Mouse (Mus musculus) layer of hippocampus, adult 9-10 months (tissue): Measurements from ENCODE around the gene Cinp.

ENCODE experiments used
- DNase-seq: peaks from one replicate; pipeline ENCODE4 v3.0.0; 2022; ENCODE audit warnings: low spot score

The Cinp gene

DNA sequence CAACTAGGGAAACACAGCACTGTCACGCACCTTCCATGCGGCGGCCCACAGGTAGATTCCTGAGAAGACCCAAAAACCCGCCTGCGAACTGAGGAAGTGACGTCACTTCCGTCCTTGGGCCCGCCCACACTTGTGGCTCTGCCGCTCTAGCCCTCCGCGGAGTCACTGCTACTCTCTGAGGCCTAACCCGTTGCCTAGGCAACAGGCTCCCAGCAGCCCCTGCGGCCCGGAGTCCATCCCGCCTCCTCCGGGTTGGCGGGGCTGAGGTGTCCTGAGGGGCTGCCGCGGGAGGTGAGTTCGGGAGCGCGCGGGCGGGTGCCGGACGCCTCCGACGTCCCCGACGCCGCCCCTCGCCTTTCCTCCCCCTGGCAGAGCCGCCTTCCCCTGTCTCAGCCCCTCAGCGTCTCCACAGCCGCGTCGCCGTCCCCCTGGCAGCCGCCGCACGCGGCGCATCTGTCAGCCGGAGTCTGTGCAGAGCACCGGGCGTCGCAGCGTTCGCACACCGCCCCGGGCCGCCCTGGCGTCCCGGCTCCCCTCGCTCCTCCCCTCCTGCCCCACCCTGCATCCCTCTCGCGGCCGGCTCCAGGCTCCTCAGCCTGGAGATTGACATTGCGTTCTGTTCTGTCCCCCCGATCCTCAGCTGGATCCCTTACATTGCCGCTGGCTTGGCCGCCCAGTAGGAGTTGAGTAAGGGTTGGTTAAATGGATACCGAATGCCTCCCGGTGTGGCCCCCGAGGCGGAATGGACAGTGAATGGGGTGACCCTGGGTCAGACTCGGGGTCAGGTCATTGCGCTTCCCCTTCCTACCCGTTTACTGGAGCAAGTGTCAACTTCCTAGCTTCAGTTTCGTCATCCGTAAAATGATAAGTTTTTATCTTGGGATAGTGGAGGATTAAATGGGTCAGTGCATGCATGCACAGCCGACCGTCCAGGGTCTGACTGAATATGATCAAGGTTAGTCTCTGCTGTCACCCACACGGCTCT, at the start of gene Cinp, which contains the start of gene Tecpr2:
Gene Cinp (minus strand): TSS at position 110 of the 985 bp plus-strand sequence.
Gene Tecpr2 (plus strand): TSS at position 229 of the 985 bp plus-strand sequence.
- peak; percentile 87 for DNase-seq

DNA sequence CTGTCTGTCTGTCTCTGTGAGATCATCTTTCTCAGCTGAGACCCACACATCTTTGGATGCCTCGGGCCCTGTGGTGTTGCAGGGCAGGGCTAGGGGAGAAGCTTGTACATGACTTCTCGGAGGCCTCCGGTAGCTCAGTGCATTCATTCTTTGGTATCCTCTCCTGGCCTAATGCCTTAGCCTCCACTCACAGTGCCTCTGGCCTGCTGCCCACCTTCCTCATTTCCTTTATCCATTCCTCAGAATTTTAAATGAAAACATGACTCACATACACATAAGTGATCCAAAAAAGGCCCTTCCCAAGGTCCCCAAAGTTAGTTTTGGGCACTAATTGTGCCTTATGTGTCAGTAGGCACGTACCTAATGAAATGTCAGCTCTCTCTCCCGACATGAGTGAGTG, 48.6 kb upstream of the Cinp start:
- DNase-seq = no peak

DNA sequence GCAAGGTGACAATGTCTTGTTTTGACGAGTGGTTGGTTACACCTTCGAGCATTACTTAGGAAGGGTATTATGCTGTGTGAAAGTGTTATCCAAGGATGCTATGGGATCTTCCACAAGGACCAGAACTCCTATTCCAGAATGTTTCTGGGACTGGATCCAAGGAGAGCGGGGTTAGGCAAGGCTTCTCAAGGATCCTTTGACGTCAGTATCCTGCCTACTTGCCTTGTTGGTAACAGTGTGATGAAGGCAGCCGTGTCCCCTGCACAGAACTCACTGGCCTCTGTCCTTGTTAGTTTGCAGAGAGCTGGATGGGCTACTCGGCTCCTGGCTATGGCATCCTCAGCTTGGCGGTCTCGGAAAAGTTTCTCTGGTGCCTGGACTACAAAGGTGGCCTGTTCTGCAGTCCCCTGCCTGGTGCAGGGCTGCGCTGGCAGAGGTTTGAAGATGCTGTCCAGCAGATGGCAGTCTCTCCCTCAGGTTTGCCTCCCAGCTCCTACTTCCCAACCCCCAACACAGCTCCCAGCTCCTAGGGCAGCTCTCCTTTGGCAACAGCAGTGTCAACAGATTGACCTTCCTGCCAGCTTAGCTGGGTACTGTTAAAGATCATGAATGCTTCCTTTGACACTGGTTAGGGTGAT, 47.2 kb upstream of the Cinp start:
- peak; percentile 84 for DNase-seq

DNA sequence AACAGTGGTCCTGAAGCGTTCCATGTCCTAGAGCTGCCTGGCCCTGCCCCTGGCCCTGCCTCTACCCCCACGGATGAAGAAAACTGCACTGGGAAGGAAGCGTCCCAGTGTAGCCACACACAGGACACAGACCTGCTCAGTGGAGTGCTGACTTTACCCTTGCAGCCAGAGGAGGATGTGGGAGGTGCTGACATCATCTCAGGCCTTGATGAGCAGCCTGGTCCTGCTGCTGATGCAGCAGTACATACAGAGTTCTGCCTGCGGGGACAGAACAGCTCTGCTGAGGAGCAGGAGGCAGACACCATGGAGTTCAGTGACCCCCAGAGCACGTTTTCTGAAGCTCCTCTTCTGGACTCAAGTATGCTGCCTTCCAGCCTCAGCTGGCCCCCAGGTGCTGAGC, 43.9 kb upstream of the Cinp start:
- DNase-seq = no peak

DNA sequence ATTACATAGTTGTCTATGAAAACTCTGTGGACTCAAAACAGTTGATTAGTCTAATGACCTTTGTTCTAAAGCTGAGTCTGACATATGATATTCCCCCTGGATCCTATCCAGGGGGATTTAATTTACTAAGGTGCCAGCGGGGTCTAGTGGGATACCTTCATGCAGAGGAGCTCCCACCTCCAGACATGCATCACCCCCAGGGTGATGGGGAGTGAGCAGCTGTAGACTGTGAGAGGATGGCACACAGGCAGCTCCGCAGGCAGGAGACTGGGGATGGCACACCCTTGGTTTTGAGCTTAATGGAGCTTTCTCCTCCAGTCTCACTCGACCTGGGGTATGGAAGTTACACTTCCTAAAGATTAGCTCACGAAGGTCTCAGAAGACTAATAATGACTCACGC, 32.6 kb upstream of the Cinp start:
- DNase-seq = no peak

DNA sequence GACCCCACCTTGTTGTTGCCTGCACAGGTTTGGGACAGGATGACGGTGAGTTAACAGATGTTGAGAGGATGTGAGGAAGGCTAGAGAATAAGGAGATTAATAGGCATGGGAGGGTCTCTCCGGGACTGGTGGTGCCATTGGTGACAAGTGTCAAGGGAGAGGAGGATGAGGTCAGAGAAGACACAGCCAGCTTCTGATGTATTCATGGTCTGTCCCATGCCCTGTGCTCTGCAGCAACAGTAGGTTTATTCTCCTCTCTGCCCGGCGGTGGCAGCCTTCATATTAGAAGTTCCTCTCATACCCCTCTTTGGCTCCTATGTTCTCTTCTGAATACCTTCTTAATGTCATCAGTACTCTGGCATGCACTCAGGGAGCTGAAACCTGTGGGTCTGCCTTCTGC, 31.3 kb upstream of the Cinp start:
- no peak for DNase-seq

DNA sequence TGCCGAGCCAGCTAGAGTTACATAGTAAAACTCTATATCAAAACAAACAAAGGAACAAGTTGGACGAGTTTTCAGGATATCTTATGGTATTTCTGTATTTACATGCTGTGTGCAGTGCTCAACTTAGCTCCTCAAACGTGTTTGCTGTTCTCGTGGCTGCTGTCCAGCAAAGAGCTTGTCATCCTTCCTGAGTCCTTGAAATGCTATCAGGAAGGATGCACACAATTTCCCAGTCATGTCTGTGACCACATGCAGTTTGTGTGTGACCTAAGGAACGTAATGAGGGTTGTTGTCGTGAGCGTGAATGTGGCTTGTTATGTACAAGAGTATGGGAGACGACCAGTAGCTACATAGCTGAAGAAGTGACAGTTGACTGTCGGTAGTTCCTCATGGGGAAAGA, 26.8 kb upstream of the Cinp start:
- no peak for DNase-seq

DNA sequence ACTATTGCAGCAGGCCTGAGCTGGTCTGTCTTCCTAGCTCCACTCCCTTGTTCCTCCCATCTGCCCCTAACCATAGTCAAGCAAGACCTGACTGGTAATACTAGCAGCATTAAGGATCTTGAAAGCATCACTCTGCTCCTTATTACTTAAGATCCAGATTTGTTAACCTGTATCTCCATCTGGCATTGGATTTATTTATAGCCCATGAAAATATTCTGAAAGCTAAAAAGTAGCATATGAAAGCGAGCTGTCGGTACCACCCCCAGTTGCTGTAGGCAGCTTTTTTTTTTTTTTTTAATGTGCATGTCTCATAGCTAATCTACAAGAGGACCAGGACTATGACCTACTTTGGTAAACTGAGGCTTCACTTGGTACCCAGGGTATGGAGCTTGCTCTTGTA, 21.0 kb upstream of the Cinp start:
- no peak for DNase-seq

DNA sequence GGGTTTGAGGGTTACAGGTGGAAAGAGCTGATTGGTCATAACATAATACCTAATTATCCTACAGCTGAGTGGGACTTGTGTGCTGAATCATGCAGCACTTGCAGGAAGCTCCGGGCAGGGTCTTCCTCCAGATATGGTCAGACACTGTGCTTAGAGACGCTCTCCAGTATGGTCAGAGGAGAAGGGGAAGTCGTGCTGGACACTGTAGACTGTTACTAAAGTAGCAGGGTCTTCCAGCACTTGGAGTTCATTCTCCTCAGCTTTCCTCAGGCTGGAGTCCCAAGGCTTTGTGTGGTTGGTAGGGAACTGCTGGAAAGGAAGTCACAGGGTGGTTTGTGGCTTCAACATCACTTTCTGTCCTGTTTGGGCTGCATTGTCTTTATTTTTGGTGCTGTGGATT, 18.9 kb upstream of the Cinp start:
- DNase-seq = no peak

DNA sequence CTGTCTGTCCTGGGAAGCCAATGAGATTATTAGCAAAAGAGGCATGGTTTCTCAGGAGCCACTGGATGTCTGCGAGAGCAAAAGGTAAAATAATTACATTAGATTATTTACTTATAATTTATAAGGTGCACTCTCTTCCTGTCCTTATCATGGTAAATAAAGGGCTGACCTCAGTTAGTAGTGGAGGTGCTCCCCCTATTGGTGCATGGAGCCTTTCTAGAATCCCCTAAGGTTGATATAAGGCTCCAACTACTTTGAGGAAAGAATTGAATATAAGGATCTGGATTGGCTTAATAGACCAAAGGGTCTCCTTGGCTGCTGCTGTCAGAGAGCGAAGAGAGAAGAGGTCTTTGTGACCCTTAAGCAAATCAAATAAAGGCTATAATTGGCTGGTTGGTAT, 14.6 kb upstream of the Cinp start:
- DNase-seq = no peak

DNA sequence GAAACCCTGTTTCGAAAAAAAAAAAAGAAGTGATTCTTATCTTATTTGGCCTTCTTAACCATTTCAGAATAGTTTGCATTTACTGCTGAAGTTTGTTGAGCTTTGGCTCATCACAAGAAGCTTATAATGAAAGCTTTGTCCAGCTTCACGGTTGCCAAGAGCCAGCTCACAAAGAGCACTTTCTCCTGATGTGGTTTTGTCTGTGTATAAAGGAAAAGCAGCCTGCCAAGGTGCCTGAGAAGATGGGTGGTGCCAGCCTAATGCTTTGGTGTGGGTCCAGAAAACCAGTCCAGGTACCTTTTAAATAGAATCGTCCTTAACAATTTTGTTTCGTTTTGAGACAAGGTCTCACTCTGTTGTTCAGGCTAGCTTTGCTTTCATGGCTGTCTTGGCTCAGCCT, 13.2 kb upstream of the Cinp start:
- DNase-seq = no peak

DNA sequence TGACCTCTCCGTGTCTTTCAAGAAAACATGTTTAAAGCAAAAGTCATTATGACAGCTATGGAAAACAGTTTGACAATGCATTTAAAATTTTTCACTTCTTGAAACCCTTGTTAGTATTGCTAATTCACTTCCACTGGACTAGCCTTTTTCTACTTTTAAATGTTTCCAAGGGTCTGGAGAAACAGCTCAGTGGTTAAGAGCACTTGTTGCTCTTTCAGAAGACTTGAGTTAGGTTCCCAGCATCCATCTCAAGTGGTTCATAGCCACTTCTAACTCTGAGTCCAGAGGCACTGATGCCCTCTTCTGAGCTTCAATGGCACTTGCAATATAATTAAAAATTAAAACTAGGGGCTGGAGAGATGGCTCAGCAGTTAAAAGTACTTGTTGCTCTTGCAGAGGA, 2.9 kb upstream of the Cinp start:
- no peak for DNase-seq

DNA sequence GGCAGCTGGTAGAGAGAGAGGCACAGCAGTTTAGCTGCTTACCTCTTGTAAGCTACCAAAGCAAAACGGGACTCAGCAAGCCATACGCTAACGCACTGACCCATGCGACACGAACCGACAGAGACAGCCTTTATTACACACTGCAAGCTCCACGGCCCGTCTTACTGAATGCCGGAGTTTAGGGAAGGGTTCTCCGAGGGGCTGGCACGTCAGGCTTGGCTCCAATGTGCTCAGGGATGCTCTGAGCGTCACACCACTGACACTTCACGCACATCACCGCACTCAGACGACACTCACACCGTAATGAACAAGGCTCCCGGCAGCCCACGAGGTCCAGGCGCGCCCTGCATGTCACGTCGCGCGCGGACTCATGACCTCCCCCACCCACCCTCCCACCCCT, 339 bp downstream of the Cinp start:
- no peak for DNase-seq

DNA sequence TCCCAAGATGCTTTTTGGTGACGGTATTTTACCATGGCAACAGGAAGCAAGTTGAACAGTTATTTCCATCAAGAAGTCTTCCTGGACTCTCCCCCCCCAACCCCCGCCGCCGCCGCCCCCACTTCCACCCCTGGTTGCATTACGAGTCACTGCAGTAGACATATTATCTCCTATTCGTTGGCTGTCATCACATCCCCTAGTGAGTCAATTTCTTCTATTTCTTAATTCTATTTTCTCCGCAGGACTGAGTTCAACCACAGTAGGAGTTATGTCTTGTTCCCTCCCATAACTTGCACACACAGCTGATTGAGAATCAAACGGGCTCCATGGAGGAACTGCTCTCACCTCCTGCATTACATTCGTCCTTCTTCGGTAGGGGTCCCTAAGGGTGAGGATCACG, 839 bp downstream of the Cinp start:
- DNase-seq = no peak

DNA sequence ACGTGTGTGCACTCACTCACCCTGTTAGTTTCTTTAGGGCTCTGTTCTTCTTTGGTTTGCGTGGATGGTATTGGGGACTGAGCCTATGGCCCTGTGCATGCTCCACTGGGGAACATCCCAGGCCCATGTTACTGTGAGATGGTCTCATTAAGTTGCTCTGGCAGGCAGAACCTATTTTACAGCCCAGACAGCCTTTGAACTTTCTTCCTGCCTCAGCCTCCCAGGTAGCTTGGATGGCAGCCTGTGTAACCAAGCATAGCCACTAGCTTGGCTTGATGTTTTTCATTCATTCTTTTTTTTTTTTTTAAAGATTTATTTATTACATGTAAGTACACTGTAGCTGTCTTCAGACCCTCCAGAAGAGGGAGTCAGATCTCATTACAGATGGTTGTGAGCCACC, 3.7 kb downstream of the Cinp start:
- DNase-seq = no peak

DNA sequence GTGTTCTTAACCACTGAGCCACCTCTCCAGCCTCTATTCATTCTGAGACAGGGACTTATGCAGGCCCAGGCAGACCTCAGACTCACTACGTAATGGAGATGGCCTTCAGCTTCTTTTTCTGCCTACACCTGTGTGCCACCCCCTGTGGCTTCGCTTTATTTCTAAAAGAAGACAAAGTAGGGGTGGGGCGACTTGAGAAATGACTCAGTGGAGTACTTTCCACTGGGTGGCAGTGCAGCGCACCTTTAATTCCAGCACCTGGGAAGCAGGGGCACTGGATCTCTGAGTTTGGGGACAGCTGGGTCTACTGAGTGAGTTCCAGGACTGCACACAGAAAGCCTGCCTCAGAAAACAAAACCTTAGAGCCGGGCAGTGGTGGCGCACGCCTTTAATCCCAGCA, 6.7 kb downstream of the Cinp start:
- no peak for DNase-seq

DNA sequence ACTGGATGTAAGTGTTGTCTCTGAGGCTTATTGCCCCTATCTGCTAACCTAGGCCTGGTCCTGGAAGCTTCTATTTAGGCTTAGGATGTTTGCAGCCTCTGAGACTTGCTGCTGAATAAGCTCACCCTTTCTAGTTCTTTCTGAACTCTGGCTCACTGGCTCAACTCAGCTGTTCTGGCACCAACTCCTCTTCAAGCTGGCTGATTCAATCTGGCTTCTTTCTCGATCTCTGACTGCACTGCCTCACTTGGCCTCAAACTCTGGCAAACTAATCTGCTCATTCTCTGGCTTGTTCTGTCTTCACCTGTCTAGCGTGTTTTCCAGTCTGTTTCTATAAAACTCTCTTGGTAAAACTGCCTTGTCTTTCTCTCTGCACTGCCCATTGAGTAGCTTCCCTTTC, 13.6 kb downstream of the Cinp start:
- DNase-seq = no peak

DNA sequence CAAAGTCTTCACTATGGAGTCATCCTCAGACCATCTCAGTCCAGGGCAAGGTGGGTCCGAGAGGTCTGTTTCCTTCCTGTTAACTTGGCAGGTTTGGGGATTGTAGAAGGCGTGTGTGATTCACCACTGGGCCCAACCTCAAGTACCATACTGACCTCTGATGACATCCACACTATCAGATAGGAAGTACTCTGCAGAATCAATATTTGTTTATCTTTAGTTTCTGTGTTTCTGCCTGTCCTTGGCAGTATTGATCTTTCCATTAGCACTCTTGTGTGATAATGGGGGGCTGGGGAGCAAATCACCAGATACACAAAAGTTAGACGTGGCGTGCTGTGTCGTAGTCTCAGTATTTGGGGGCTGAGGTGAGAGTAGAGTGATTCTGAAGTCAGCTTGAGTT, 17.7 kb downstream of the Cinp start:
- no peak for DNase-seq

DNA sequence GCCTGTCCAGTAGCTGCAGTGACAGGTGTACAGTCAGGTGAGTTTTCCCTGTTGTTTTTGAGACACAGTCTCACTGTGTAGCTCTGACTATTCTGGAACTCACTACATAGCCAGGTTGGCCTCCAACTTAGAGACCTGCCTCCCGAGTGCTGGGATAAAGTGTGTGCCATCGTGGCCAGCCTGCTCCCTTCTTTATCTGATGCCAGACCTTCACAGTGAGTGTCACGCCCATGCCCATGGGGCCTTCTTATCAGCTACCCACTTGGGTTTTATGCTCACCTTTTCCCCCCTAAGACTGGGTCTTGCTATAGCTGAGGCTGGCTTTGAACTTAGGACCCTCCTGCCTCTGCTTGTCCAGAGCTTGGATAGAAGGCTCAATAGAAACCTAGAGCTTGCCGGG, 18.8 kb downstream of the Cinp start:
- DNase-seq = no peak

DNA sequence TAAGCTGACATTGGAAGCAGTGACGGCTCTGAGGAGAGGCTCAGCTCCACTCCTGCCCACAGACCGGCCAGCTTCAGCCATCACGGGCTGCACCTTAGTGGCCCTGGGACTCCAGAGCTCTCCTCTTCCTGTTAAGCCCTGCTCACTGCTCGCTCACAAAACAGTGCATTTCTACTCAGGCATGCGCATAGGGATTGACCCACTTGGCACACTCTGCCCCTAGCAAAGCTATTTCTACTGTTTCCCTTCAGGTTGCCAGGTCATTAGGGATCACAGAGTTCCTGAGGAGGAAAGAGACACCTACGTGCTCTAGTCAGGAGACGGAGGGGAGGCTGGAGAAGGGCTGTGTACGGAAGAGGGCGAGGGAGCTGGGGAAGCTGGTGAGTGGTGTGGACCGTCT, 23.0 kb downstream of the Cinp start:
- no peak for DNase-seq

DNA sequence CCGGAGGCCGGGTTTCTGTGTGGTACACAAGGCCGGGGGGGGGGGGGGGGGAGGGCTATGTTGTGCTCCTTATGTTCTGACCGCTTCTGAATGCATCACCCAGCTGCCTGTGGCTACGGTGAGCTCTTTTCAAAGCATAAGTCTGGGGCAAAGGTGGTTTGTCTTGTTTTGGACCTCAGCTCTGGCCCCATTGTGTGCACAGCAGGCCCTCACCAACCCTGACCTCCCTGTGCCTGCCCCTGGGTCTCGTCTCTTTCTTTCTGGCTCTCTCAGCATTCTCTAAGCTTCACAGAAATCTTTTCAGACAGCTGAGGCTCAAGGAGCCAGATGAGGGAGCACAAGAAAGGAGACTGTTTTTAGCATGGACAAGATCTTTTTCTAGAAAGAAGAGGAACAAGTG, 23.4 kb downstream of the Cinp start:
- no peak for DNase-seq

DNA sequence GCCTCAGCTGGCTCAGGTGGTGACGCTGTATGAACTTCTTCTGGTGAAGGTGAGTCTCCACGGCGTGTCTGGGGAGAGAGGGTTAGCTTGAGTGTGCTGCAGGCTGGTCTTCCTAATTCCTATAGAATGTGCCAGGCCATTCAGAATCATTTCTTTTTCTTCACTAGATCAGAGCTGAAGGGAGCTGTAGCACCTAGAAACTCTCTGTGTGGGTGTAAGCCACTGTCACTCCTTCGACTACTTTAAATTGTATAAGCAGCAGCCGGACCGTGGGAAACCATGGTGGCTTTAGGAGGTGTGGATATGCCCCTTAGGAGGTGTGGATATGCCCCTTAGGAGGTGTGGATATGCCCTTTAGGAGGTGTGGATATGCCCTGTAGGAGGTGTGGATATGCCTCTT, 24.9 kb downstream of the Cinp start:
- no peak for DNase-seq

DNA sequence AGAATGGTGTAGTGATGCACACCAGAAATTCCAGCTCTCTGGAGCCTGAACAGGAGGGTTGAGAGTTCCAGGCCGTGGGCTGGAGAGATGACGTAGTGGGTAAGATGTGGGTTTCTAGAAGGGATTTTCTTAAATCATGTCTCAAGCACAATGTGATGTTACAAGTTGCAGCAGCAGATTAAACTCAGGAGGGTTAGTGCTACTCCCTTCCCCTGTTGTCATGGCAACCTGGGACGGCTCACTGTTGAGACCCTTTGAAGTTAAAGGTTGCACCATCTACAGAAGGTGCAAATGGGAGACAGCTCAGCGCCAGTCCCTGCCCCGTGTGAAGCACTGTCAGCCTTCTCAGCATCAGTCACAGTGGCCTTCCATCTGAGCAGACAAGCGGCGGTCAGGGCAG, 27.7 kb downstream of the Cinp start:
- DNase-seq = no peak

DNA sequence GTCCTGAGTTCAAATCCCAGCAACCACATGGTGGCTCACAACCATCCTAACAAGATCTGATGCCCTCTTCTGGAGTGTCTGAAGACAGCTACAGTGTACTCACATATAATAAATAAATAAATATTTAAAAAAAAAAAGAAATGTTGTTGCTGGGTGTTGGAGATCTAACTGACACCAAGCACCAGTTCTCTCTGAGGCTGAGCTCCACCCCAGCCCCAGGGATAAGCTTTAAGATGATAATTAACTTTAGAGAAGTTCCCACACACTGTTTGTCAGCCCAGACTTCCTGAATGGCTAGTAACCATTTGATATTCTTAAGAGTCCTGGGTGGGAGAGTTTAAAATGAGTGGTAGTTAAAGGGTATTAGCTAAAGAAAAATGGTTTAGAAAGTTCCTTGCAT, 28.7 kb downstream of the Cinp start:
- no peak for DNase-seq
